Mouse (Mus musculus) ES-Bruce4 (cell line): ENCODE measurements around the gene Tmem132d. TPM values are rescaled to one million over a fixed set of nuclear protein-coding genes. Genes with fewer than 3 reads are reported as not detected.
A peak's percentile ranks its signal among the peaks of the same experiment; 100 is the strongest.

ENCODE experiments used
- H3K27ac ChIP-seq: 2 replicates; pipeline ENCODE4 v1.5.1; 2012; ENCODE audit warnings: low read length, inconsistent platforms; ENCODE audit not compliant: insufficient read depth
- H3K27me3 ChIP-seq: 2 replicates; pipeline ENCODE4 v1.6.1; 2012; ENCODE audit warnings: mild to moderate bottlenecking, low read length, inconsistent platforms; ENCODE audit not compliant: control insufficient read depth, poor library complexity, insufficient read depth, severe bottlenecking
- H3K36me3 ChIP-seq: 2 replicates; pipeline ENCODE4 v1.6.1; 2012; ENCODE audit warnings: inconsistent platforms, mild to moderate bottlenecking, low read length, moderate library complexity; ENCODE audit not compliant: control insufficient read depth, poor library complexity, insufficient read depth, severe bottlenecking
- H3K4me1 ChIP-seq: one replicate; pipeline ENCODE4 v1.8.1; 2011; ENCODE audit warnings: low read length; ENCODE audit not compliant: control insufficient read depth, insufficient read depth
- H3K4me3 ChIP-seq: 2 replicates; pipeline ENCODE4 v1.5.1; 2011; ENCODE audit warnings: low read depth, mild to moderate bottlenecking, low read length
- H3K9ac ChIP-seq: 2 replicates; pipeline ENCODE4 v1.6.1; 2012; ENCODE audit warnings: low read depth, mild to moderate bottlenecking, inconsistent platforms; ENCODE audit not compliant: poor library complexity, severe bottlenecking
- H3K9me3 ChIP-seq: replicated peaks from 2 replicates; pipeline ENCODE4 v1.6.1; 2012; ENCODE audit warnings: mild to moderate bottlenecking, low read length, inconsistent platforms; ENCODE audit not compliant: control insufficient read depth, poor library complexity, insufficient read depth, severe bottlenecking
- CTCF ChIP-seq: IDR thresholded peaks from one replicate; pipeline ENCODE4 v1.8.1; 2011; ENCODE audit warnings: low read depth, low read length
- EP300 ChIP-seq: IDR thresholded peaks from 2 replicates; pipeline ENCODE4 v1.6.1; 2011; ENCODE audit warnings: low read depth, low read length; ENCODE audit not compliant: insufficient read depth
- POLR2A ChIP-seq: IDR thresholded peaks from one replicate; pipeline ENCODE4 v1.8.1; 2011; ENCODE audit warnings: low read length; ENCODE audit not compliant: insufficient read depth
- polyA plus RNA-seq: library from polyadenylated mRNA; stranded (reverse); fragments of >200 nt; gene quantifications from 2 replicates; pipeline ENCODE4 v1.2.4, GENCODE M21; 2011; ENCODE audit warnings: low read depth; ENCODE audit not compliant: missing spikeins, insufficient read depth, insufficient read length

Gene Tmem132d
- polyA plus RNA-seq, 1 experiment, result 0.19 TPM

- H3K36me3 ChIP-seq, result no peaks in the 10 kb centered on the region
- H3K4me1 ChIP-seq, result no peaks in the 10 kb centered on the region
- H3K9me3 ChIP-seq, result no peaks in the 10 kb centered on the region; the same call in 1 of the 2 replicates
- TF ChIP-seq CTCF (peak; percentile 32), EP300 (no peak), POLR2A (no peak)
- H3K9ac ChIP-seq, result no peak overlapping the region
- no peaks in the 10 kb centered on the region for H3K27me3 ChIP-seq
- H3K27ac ChIP-seq, result no peak overlapping the region
- no peak overlapping the region for H3K4me3 ChIP-seq
Measured at GRCm38 (mm10) chr5:127937914-127938313, 495.0 kb downstream of the Tmem132d start.

GRCm38 (mm10) chr5:127929687-127930086, 503.2 kb downstream of the Tmem132d start:
- Histone ChIP-seq H3K4me1 (no peaks in the 10 kb centered on the region), H3K9ac (no peak overlapping the region), H3K27me3 (no peaks in the 10 kb centered on the region), H3K4me3 (no peak overlapping the region), H3K36me3 (no peaks in the 10 kb centered on the region), H3K9me3 (peaks cover 3% of the 10 kb centered on the region), H3K27ac (no peak overlapping the region)
- TF ChIP-seq POLR2A (no peak), EP300 (no peak), CTCF (no peak)

GRCm38 (mm10) chr5:127926686-127927085, 506.2 kb downstream of the Tmem132d start:
- H3K9me3 ChIP-seq, result no peaks in the 10 kb centered on the region
- H3K4me3 ChIP-seq, result no peak overlapping the region
- H3K36me3 ChIP-seq, result no peaks in the 10 kb centered on the region
- no peak overlapping the region for H3K9ac ChIP-seq
- H3K4me1 ChIP-seq, result no peaks in the 10 kb centered on the region
- TF ChIP-seq EP300, result no peak
- TF ChIP-seq POLR2A, result no peak
- no peak for TF ChIP-seq CTCF
- no peaks in the 10 kb centered on the region for H3K27me3 ChIP-seq
- no peak overlapping the region for H3K27ac ChIP-seq

- H3K4me1 ChIP-seq, result no peaks in the 10 kb centered on the region
- no peak overlapping the region for H3K4me3 ChIP-seq
- no peaks in the 10 kb centered on the region for H3K36me3 ChIP-seq
- H3K27me3 ChIP-seq, result no peaks in the 10 kb centered on the region
- no peaks in the 10 kb centered on the region for H3K9me3 ChIP-seq
- no peak overlapping the region for H3K27ac ChIP-seq
- TF ChIP-seq CTCF (no peak), EP300 (no peak), POLR2A (no peak)
- no peak overlapping the region for H3K9ac ChIP-seq
Measured at GRCm38 (mm10) chr5:127924106-127924505, 508.8 kb downstream of the Tmem132d start.

GRCm38 (mm10) chr5:127919171-127919570, 513.7 kb downstream of the Tmem132d start:
- TF ChIP-seq POLR2A (no peak), CTCF (no peak), EP300 (no peak)
- Histone ChIP-seq H3K36me3 (no peaks in the 10 kb centered on the region), H3K27ac (no peak overlapping the region), H3K27me3 (no peaks in the 10 kb centered on the region), H3K4me1 (no peaks in the 10 kb centered on the region), H3K4me3 (no peak overlapping the region), H3K9me3 (no peaks in the 10 kb centered on the region), H3K9ac (no peak overlapping the region)

- no peaks in the 10 kb centered on the region for H3K9me3 ChIP-seq
Measured at GRCm38 (mm10) chr5:127918376-127918775, 514.5 kb downstream of the Tmem132d start.

More at GRCm38 (mm10) chr5:127918376-127918775, 514.5 kb downstream of the Tmem132d start:
- Histone ChIP-seq H3K27me3 (no peaks in the 10 kb centered on the region), H3K36me3 (no peaks in the 10 kb centered on the region), H3K9ac (no peak overlapping the region), H3K4me1 (no peaks in the 10 kb centered on the region), H3K27ac (no peak overlapping the region), H3K4me3 (no peak overlapping the region)
- TF ChIP-seq POLR2A, result no peak
- no peak for TF ChIP-seq CTCF
- TF ChIP-seq EP300, result no peak
